Mouse (Mus musculus) erythroblast, embryonic 14.5 days (primary cell): ENCODE results near the gene Il1rl2. TPM values are rescaled to one million over a fixed set of nuclear protein-coding genes. Genes with fewer than 3 reads are reported as not detected.

Experiments used
- H3K27me3 ChIP-seq: 2 replicates; pipeline ENCODE4 v1.6.1; 2012; ENCODE audit warnings: inconsistent platforms; ENCODE audit not compliant: control insufficient read depth
- H3K36me3 ChIP-seq: 2 replicates; pipeline ENCODE4 v1.6.1; 2012; ENCODE audit warnings: mild to moderate bottlenecking, inconsistent platforms; ENCODE audit not compliant: control insufficient read depth
- H3K4me1 ChIP-seq: 2 replicates; pipeline ENCODE4 v1.6.1; 2012; ENCODE audit warnings: inconsistent platforms; ENCODE audit not compliant: control insufficient read depth
- H3K4me3 ChIP-seq: replicated peaks from 2 replicates; pipeline ENCODE3; 2012; ENCODE audit warnings: moderate library complexity, mild to moderate bottlenecking, inconsistent platforms
- H3K9me3 ChIP-seq: 2 replicates; pipeline ENCODE4 v1.6.1; 2012; ENCODE audit warnings: low read length, inconsistent platforms, mixed read lengths; ENCODE audit not compliant: control insufficient read depth
- GATA1 ChIP-seq: IDR thresholded peaks from 2 replicates; pipeline ENCODE4 v1.6.1; 2012; ENCODE audit warnings: low read length, inconsistent platforms, mixed read lengths
- TAL1 ChIP-seq: IDR thresholded peaks from 3 replicates; pipeline ENCODE4 v1.6.1; 2012; ENCODE audit warnings: low read length, inconsistent platforms, mixed read lengths
- polyA plus RNA-seq: library from polyadenylated mRNA; stranded (reverse); fragments of >175 nt; gene quantifications from 2 replicates; pipeline ENCODE4 v1.2.3, GENCODE M21; 2012

Il1rl2 gene
- polyA plus RNA-seq, 1 experiment = not detected

DNA sequence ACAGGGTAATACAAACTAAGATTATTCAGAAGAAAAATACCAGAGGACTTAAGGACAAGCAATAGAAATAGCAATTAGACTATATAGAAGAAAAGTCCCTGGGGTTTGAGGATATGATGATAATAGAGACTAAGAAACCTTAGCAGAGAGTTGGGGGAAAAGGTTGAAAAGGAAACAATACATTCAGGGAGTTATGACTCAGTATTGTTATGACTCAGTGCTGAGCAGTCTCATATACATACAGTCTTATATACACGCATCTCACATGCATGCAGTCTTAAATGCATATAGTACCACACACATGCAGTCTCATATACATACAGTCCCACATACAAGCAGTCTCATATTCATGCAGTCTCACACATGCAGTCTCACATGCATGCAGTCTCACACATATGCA is 88.6 kb downstream of the Il1rl2 start:
- TF ChIP-seq TAL1 (no peak), GATA1 (no peak)
- H3K36me3 ChIP-seq = no peaks in the 10 kb centered on the region
- H3K9me3 ChIP-seq = no peaks in the 10 kb centered on the region
- no peak overlapping the region for H3K4me3 ChIP-seq
- H3K4me1 ChIP-seq = peaks cover 16% of the 10 kb centered on the region
- no peaks in the 10 kb centered on the region for H3K27me3 ChIP-seq

DNA sequence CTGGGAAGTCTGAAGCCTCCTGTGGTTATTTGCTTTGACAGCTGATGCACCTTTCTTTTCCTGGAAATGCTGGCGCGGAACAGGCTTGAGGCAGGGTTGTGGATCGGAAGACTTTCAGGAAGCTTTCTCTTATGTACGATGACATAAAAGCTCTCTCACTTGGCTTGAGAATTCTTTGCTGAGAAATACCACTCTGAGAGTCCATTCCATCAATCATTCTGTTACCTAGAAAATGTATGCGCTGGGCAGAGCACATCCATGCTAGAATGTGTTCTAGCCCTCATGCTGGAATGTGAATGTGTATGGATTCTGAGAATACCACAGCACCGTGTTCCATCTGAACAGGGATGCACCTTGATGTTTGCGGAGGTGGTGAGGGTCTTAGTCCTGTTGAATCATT is 89.9 kb downstream of the Il1rl2 start:
- Histone ChIP-seq H3K4me3 (no peak overlapping the region), H3K4me1 (peaks cover 22% of the 10 kb centered on the region), H3K36me3 (no peaks in the 10 kb centered on the region), H3K9me3 (no peaks in the 10 kb centered on the region), H3K27me3 (no peaks in the 10 kb centered on the region)
- no peak for TF ChIP-seq GATA1
- TF ChIP-seq TAL1 = no peak

DNA sequence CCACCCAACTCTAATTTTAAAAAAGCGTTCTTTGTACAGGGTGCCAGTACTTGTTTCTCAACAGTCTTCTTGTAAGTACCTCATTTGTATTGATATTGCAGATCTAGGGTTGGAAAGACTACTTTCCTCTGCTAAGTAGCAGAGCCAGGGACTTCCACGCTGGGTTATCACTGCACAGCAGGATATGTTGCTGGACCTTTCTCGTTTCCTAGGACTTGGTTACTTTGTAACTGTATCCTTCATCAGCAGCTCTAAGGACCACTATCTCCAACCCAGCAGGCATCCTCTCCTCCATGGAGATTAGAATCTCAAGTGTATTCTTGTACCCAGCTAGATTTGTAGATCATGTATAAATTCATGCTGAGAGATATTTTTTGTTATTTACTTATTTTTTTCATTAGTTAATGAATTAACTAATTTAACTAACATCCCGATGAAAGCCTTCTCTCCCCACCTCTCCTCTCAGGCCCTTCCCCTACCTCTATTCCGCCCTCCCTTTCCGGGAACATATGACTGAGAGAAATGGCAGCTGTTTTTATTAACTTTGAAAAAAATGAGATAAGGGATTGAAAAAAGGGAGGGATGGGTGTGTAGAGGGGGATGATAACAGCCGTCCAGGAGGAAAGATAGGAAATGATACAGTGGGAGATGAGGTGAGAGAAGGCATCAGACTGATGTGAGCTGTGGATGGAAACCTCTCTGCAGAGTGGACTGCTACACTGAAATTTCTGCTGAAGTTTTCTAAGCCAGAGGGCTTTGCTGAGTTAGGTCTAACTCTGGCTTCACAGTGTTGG is 90.7 kb downstream of the Il1rl2 start:
- no peak overlapping the region for H3K4me3 ChIP-seq
- no peaks in the 10 kb centered on the region for H3K9me3 ChIP-seq
- H3K4me1 ChIP-seq = peaks cover 22% of the 10 kb centered on the region
- no peaks in the 10 kb centered on the region for H3K36me3 ChIP-seq
- no peaks in the 10 kb centered on the region for H3K27me3 ChIP-seq
- TF ChIP-seq GATA1 = no peak
- TF ChIP-seq TAL1 = no peak

DNA sequence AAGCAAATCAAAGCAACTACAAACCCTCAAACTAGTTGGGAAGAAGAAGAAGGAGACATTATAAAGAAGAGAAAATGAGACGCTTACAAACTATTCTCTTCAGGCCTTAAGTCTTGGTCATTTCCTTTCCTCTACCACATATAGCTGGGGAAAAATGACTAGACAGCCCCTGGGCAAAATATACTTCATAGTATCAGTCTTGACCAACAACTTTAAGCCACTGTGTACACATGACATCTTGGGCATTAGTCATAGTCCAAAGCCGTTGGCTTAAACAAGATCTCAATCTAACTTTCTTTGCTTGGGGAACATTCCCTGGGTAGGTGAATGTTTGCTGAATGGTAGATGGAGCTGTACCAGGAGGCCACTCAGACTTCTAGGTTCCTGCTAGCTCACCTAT is 92.6 kb downstream of the Il1rl2 start:
- no peaks in the 10 kb centered on the region for H3K27me3 ChIP-seq
- peaks cover 22% of the 10 kb centered on the region for H3K4me1 ChIP-seq
- no peak overlapping the region for H3K4me3 ChIP-seq
- TF ChIP-seq TAL1 = no peak
- no peak for TF ChIP-seq GATA1
- H3K36me3 ChIP-seq = no peaks in the 10 kb centered on the region
- H3K9me3 ChIP-seq = no peaks in the 10 kb centered on the region

Other genes with a start within 250 kb of the Il1rl2 start
- gene Il1r1, start 99.5 kb upstream of the Il1rl2 start, polyA plus RNA-seq = 0.01 TPM in 1 of 2 replicates, not detected in the other
- gene Il1rl1, start 105.0 kb downstream of the Il1rl2 start, polyA plus RNA-seq = 0.05 and 0.08 TPM in 2 replicates
- not detected in 2 replicates for gene Il18r1, start 140.9 kb downstream of the Il1rl2 start, polyA plus RNA-seq
- 0.01 TPM in 1 of 2 replicates, not detected in the other for gene Il18rap, start 190.8 kb downstream of the Il1rl2 start, polyA plus RNA-seq